Mouse (Mus musculus): ENCODE results near the gene Rab34.

The Rab34 gene

DNA sequence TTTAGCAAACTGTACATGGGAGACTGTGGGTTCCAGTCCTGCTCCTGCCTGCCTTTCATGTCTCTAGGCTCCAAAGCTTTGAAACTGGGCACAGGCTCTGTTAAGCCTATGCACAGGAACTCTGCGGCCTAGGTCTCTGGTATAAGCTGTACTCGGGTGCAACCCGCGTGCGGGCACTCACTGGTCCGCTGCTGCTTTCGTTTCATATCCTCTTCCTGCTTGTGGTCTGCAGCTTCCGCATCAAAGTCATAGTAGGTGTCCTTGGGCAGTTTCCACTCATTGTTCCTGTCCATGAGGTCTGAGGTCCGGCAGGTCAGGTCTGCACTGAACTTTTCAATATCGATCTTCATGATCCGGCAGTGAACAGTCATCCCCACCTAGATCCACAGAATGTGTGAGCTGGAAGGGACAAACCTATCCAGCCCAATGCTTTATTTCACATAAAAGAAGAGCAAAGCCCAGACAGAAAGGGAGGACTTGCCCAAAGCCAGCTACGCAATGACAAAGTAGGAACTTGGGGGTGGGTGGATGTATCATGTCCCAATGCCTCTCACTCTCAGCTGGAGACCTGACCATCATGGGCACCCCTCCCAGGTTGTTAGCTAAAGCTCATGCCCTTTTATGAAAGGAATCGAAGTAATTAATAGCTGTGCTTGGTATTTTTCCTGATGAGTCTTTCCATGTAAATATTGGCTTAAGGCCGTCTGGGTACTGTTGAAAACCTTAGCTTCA is 25.0 kb downstream of the Rab34 start:
- DNase-seq (ENCODE audit: low read depth, low spot score), result no peak

- no peak for DNase-seq (ENCODE audit: low read depth, low spot score)
These were observed 27.6 kb downstream of the Rab34 start for GRCm38 (mm10) chr11:78215709-78216317.

- DNase-seq (ENCODE audit: low read depth, low spot score), result no peak
These were observed 35.4 kb downstream of the Rab34 start for GRCm38 (mm10) chr11:78223586-78223985.

- no peak for DNase-seq (ENCODE audit: low read depth, low spot score)
These were observed 43.3 kb downstream of the Rab34 start for GRCm38 (mm10) chr11:78231518-78231917.

DNA sequence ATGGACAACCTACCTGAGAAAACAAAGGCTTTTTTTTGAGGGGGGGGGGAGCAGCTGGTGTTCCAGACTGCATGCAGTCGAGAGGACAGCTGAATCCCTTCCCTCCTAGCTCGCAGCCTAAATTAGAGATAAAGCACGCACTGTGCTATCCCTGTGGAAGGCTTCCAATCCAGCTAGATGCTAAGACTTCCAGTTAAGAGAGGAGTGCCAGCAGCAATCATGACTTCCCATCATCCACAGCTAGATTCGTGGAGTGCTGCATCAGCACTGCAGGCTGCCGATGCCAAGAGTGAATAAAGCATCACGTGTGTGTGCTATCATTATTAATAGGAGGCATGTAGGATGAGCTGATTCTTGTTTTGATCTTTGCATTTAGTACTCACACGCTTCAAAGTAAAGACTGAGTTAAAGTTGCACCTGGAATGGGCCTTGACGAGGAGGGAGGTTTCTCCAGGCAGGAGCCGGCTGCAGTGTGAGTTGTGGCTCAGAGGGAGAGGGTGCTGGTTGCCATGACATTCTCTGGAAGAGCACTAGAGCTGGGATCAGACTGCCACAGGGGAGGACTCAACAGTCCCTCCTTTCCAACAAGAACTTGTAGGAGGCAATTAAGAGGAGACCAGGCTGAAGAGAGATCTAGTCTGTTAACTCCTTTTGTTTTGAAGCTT is 52.1 kb downstream of the Rab34 start:
- DNase-seq (ENCODE audit: low read depth, low spot score), result no peak
